Mouse (Mus musculus): ENCODE data around the gene Meis2.

Gene Meis2

GRCm38 (mm10) chr2:116047365-116047764 lies 18.3 kb downstream of the Meis2 start:
- no peak for DNase-seq

- peak; percentile 32 for DNase-seq
These were observed 20.6 kb downstream of the Meis2 start for GRCm38 (mm10) chr2:116045048-116045447.

- peak; percentile 31 for DNase-seq
These were observed 22.5 kb downstream of the Meis2 start for GRCm38 (mm10) chr2:116042934-116043698.

- no peak for DNase-seq
These were observed 23.2 kb downstream of the Meis2 start for GRCm38 (mm10) chr2:116042447-116042846.

GRCm38 (mm10) chr2:116041683-116042262 lies 23.9 kb downstream of the Meis2 start:
- DNase-seq, result no peak

GRCm38 (mm10) chr2:116035345-116035744 lies 30.3 kb downstream of the Meis2 start:
- DNase-seq, result no peak

- no peak for DNase-seq
These were observed 37.5 kb downstream of the Meis2 start for GRCm38 (mm10) chr2:116028127-116028526.

- DNase-seq, result no peak
These were observed 42.8 kb downstream of the Meis2 start for GRCm38 (mm10) chr2:116022876-116023275.

GRCm38 (mm10) chr2:116021931-116022330 lies 43.7 kb downstream of the Meis2 start:
- no peak for DNase-seq

GRCm38 (mm10) chr2:116021046-116021445 lies 44.6 kb downstream of the Meis2 start:
- DNase-seq, result peak; percentile 59

- DNase-seq, result peak; percentile 53
These were observed 45.1 kb downstream of the Meis2 start for GRCm38 (mm10) chr2:116020451-116020951.

GRCm38 (mm10) chr2:116019959-116020358 lies 45.7 kb downstream of the Meis2 start:
- peak; percentile 56 for DNase-seq

GRCm38 (mm10) chr2:116019466-116019794 lies 46.2 kb downstream of the Meis2 start:
- DNase-seq, result peak; percentile 47

- peak; percentile 57 for DNase-seq
These were observed 46.7 kb downstream of the Meis2 start for GRCm38 (mm10) chr2:116018781-116019465.

GRCm38 (mm10) chr2:116015520-116015919 lies 50.1 kb downstream of the Meis2 start:
- DNase-seq, result no peak

- no peak for DNase-seq
These were observed 55.2 kb downstream of the Meis2 start for GRCm38 (mm10) chr2:116010469-116010868.

GRCm38 (mm10) chr2:116010061-116010460 lies 55.6 kb downstream of the Meis2 start:
- DNase-seq, result no peak

GRCm38 (mm10) chr2:116009097-116009970 lies 56.3 kb downstream of the Meis2 start:
- peak; percentile 45 for DNase-seq

- DNase-seq, result peak; percentile 55
These were observed 63.3 kb downstream of the Meis2 start for GRCm38 (mm10) chr2:116002354-116002753.

GRCm38 (mm10) chr2:116001352-116002138 lies 64.1 kb downstream of the Meis2 start:
- DNase-seq, result no peak

- peak; percentile 33 for DNase-seq
These were observed 65.1 kb downstream of the Meis2 start for GRCm38 (mm10) chr2:116000514-116000913.

GRCm38 (mm10) chr2:115998802-115999201 lies 66.8 kb downstream of the Meis2 start:
- no peak for DNase-seq
